Mouse (Mus musculus) heart, adult 18-20 months (tissue): ENCODE measurements around the gene Disp2. TPM values are rescaled to one million over a fixed set of nuclear protein-coding genes. Genes with fewer than 3 reads are reported as not detected.

Source experiments
- DNase-seq, 2 experiments: peaks; one replicate each; pipeline ENCODE4 v3.0.0; 2021 to 2022; ENCODE audit warnings: mixed read lengths in 1 of 2
- long read RNA-seq, 2 experiments: library from polyadenylated mRNA; stranded (forward); transcript quantifications; one replicate each; pipeline ENCODE4 v2.0.0; 2021
- total RNA-seq, 2 experiments: library from RNA; stranded (reverse); gene quantifications; 2 replicates each; pipeline ENCODE4 v1.2.3; 2021

Disp2 gene
- under 1 TPM in 1 of 2 experiments, not detected in 1; 0.07 TPM for total RNA-seq
- long read RNA-seq, experiment 1, result 0 reads
- long read RNA-seq, experiment 2, result 0 reads

DNA sequence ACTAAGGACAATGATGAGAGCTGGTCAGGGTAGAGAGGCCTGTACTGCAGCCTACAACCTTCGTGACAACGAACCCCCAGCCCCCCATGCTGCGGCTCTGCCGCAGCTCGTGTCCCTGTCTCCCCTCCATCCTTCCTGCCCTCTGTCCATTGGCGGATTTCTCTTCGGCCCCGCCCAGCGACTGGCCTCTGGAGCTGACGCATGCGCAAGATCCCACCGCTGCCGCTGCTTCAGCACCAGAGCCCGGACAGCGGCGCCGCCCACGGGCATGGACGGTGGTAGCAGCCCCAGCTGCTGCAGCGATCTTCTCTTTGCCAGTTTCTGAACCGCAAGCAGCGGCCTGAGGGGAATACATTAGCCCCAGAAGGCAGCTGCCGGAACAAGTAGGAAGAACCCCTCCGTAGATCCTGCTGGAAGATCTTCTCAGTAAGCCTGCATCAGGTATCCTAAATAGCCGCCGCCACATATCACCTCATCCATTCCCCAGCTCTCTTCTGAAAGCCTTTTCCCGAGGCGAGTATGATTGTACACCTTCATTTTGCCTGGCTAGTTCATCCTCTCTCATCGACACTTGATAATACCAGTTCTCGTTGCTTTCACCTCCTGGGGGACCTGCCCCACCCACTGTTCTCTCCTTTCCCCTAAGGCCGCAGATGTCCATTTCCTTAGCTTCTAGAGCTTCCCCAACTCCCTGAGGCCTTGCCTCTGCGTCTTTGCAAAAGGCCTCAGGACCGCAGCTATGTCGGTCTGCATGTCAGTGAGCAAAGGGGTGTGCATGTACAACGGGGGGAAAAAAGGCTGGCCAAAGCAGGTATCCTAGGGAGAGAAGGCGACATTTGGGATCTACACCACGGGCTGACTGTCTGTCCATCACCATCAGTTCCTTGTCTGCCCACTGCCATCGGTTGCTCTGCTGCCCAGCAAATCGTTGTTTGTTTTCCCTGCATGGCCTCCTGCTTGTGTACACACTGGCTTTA is at the start of gene Disp2:
Disp2 (plus strand) TSS at position 216 of the 977 bp plus-strand sequence.
- peak; percentile 93 to 94 for DNase-seq

GRCm38 (mm10) chr2:118729816-118730621 is 49.5 kb upstream of the Disp2 start:
- no peak for DNase-seq

GRCm38 (mm10) chr2:118730622-118730915 is 49.0 kb upstream of the Disp2 start:
- peak; percentile 66 to 82 for DNase-seq

DNA sequence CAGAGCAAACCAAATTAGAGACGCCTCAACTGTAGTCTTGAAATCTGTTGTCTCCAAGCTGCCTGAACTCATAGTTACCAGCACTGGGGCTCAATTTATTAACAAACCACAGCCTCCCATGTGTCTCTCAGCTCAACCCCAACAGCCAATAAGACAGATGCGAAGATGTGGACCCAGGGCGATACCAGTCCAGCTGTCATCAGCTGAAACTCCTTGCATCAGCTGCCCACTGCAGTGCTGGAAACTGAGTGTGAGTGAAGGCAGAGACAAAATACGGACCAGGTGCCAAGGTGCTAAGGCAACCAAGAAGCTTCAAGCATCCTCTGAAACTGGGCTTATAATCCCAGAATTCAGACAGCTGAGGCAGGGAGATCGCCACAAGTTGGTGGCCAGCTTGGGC is 47.5 kb upstream of the Disp2 start:
- DNase-seq, result no peak

DNA sequence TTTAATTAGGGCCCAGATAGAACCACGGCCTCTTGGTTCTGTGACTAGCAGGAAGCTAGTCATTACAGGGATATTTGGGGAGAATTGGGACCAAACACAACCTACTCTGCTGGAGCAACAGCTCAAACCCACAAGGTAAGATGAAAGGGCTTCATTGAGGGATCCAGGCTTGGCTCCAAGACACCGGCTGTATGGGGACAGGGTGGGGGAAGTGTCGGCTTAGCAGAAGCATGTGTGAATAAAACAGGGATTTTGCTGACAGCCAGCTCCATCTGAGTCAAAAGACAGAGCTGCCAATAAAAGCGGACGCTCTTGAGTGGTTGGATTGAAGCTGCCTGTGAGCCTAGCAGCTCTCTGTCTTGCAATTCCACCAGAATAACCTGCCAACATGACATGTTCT is 46.2 kb upstream of the Disp2 start:
- no peak for DNase-seq

- DNase-seq, result peak in 1 of 2 experiments; percentile 22
These were observed 39.2 kb upstream of the Disp2 start for GRCm38 (mm10) chr2:118740341-118740740.

- no peak for DNase-seq
These were observed 38.3 kb upstream of the Disp2 start for GRCm38 (mm10) chr2:118741183-118741582.

- DNase-seq, result peak; percentile 67 to 69
These were observed 36.1 kb upstream of the Disp2 start for GRCm38 (mm10) chr2:118743261-118743943.

DNA sequence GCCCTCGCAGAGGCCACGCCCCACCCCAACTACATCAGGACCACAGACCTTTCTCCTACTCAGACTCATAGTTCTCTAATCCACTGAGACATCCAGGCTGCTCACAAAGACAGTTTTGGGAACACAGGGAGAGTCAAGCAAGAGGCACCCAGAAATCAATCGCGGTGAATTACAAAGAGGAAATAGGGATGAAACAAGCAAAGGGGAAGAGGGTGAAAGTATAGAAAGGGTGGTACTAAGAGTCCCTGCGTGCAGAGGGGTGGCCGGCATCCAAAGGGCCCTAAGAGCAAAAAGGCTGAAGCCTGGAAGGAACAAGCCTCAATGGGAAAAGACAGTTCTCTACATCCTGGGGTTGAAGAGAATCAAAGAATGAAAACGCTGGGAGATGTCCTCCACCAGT is 34.9 kb upstream of the Disp2 start:
- no peak for DNase-seq

DNA sequence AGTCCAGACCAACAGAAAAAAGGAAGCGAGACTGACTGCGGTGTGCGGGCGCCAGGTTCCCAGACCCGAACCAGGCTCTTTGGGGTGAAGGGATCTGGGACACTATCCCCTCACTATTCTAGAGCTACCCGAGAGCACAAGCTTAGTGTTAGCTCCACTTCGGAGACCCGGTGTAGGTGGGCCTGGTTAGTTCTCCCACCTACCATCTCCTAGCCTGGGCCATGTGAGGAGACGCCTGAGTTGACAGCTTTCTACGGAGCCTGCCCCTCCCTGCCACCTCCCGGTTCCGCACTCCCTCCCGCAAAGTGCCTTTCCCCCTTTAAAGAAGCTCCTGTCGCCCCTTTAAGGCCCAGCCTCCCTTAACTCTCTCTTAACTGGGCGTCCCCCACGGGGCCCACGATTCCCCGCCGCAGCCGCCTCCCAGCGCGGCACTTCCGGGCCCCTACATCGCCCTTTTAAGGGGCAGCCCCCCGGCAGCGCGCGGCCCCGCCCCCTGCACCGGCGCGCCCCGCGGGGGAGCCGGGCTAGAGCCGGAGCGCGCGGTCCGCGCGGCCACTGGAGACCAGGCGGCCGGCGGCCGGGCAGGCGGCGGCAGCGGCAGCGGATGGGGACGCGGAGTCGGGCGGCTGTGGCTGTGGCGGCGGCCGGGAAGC is 34.2 kb upstream of the Disp2 start, which contains the start of gene Inafm2:
Inafm2 (plus strand) TSS at position 527 of the 653 bp plus-strand sequence.
- peak; percentile 92 to 97 for DNase-seq

DNA sequence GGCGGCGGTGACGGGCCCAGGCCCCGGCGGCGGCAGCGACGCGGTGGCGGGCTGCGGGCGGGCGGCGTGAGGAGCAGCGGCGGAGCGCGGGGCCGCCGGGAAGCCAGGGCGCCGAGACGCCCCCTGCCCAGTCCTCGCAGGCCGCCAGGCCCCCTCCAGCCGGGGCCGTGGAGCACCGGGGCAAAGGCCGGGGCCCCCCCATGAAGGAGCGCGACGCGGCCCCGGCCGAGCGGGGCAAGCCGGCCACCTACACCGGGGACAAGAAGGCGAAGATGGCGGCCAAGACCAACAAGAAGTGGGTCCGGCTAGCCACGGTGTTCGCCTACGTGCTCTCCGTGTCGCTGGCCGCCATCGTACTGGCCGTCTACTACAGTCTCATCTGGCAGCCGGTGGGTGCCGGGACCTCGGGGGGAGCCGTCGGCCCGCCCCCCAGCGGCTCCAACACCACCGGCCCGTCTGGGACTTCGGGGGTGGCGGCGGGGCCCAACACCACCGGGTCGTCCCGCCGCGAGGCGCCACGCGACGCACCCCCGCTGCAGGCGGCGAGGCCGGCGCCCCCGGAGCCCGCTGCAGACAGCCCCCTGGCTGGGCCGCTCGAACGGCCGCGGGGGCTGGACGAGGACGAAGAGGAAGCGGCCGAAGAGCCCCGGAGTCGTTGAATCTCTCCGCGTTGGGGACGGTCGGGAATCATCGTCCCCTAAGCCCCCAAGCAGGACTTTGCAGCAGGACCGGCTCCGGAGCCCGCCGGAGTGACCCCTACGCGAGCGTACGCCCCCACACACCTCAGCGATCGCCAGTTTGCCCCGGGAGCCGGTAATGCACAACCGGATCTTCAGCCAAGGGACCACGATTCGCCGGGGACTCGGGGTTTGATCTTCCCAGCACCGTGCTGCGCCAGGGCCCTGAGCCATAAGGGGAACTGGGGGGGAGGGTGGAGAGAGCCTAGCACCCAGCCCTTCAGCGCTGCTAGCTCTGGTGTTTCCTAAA is 33.3 kb upstream of the Disp2 start:
- peak; percentile 35 to 62 for DNase-seq

- DNase-seq, result peak; percentile 55 to 71
These were observed 32.1 kb upstream of the Disp2 start for GRCm38 (mm10) chr2:118747301-118747960.

- DNase-seq, result peak; percentile 58 to 82
These were observed 30.1 kb upstream of the Disp2 start for GRCm38 (mm10) chr2:118749341-118749884.

DNA sequence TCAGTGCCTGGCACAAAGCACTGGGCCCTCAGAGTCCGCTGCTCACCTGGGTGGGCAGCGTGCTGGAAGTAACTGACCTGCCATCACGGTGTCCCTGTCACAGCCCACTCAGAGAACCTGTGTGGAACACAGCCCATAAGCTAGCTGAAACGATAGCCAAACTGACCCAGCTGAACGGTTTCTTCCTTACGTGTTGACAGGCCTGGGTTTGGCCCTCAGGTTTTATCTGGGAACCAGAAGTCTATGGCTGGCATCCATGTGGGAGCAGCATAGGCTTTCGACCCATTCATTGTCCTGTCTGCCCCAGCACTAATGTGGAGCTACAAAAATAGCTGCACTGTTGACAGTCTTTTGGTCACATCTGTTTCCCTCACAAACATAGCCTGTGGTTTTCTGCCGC is 29.0 kb upstream of the Disp2 start:
- peak; percentile 77 to 90 for DNase-seq

DNA sequence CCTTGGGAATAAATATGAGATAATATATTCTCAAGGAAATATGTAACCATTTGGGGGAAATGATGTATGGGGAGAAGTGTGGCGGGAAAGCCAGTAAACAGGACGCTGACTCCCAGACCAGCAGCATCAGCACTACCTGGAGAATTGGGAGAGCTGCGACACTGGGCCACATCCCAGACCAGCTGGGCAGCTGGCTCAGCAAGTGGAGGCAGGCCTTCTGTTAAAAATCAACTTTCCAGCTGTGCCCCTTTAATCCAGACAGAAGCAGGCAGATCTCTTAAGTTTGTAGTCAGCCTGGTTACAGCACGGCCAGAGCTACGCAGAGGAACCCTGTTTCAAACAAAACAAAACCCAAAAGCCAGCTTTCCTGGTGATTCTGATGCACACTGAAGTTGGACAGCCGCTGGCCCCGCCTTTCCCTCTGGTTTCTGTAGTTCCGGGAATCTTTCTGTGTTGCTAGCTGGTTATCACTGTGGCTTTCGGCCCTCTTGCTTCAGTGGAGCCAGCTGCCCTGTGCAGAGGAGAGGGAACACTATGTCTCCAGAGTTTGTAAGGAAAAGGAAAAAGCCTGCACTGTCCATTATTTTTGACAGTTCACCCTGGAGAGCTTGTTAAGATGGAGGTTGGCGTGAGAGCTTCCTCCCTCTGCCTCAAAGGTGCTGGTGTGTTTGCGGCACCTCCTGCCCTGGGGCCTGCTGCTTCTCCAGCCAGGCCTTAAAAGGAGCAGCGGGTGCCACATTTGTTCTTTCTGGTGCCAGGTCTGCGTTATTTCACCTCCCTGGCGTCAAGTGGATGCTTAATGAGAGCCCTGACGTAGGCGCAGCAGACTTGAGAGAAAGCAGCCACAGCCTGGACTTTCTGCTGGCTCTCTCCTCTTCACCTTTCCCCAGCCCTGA is 27.4 kb upstream of the Disp2 start:
- DNase-seq, result peak; percentile 64 to 74

DNA sequence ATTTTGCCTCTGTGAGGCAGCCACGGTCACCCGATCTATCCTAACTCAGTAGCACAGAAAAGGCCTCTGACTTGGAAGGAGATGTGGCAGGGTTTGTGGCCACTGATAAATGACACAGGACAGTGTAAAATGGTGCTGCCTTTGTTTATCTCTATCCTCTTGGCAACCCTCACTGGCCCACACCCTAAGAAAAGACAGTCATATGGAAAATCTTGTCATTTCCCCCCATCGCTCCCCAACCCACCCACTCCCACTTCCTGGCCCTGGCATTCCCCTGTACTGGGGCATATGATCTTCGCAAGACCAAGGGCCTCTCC is 26.8 kb upstream of the Disp2 start:
- DNase-seq, result no peak

GRCm38 (mm10) chr2:118754143-118754542 is 25.4 kb upstream of the Disp2 start:
- no peak for DNase-seq

GRCm38 (mm10) chr2:118755407-118755806 is 24.1 kb upstream of the Disp2 start:
- no peak for DNase-seq

- DNase-seq, result peak in 1 of 2 experiments; percentile 11
These were observed 23.4 kb upstream of the Disp2 start for GRCm38 (mm10) chr2:118756103-118756502.
